Mouse (Mus musculus) layer of hippocampus, adult 18-20 months (tissue): ENCODE measurements around the gene Ccdc86. TPM values are rescaled to one million over a fixed set of nuclear protein-coding genes. Genes with fewer than 3 reads are reported as not detected.

Experiments used
- DNase-seq, 2 experiments: peaks; one replicate each; pipeline ENCODE4 v3.0.0; 2022; ENCODE audit warnings: low spot score in 2 of 2
- long read RNA-seq: library from polyadenylated mRNA; stranded (forward); transcript quantifications from one replicate; pipeline ENCODE4 v2.0.0, GENCODE M21; 2021
- total RNA-seq, 2 experiments: library from RNA; stranded (reverse); gene quantifications; 2 replicates each; pipeline ENCODE4 v1.2.3; 2021

Gene Ccdc86
- total RNA-seq = 1 to 10 TPM; 8.2 to 8.5 TPM
- long read RNA-seq, transcript Ccdc86-201 (4 exons, 3,003 nt) = major isoform, 8 of 9 reads
- long read RNA-seq, partial matches to known transcripts = 1 of 9 reads
- long read RNA-seq, other reads (novel, unspliced or antisense) = 0 of 9 reads

DNA sequence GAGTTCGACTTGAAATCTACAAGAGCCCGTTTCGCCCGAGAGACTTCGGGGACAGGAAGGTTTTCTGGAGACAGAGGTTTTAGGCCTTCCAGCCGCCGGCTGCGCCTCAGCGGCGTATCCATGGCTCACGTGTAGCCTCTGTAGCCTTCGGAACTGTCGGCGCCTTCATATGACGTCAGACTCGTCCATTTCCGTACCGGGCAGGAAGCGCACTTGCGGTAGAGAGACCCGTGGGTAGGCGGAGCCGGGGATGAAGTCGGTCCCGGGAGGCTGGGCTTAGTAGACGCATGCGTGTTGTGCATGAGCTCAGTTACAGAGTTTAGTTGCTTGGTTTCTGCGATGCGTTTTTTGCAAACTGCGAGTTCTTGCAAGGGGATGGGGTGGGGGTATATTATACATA lies at the start of gene Ccdc86:
TSS of gene Ccdc86 (minus strand) at position 155 of the 400 bp plus-strand sequence.
- DNase-seq = peak; percentile 94 to 98

DNA sequence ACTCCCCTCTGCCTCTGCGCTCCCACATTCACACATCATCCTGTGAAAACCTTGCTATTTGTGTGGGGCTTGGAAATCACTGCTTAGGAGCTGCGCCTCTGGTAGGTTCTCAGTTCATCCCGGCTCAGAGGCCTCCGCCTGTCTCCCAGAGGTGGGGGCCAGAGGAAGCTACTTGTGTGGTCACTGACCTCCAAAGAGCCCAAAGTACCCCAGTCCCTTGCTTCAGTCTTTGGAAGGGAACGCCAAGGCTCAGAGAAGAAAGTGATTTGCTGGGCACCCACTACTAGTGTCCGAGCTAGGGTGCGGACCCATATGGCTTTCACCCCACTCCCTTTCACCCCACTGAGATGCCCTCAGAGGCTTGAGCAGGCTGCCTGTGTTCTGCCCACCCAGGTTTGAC lies 44.1 kb upstream of the Ccdc86 start, which contains the start of gene Ms4a15:
TSS of gene Ms4a15 (minus strand) at position 101 of the 400 bp plus-strand sequence.
- no peak for DNase-seq

DNA sequence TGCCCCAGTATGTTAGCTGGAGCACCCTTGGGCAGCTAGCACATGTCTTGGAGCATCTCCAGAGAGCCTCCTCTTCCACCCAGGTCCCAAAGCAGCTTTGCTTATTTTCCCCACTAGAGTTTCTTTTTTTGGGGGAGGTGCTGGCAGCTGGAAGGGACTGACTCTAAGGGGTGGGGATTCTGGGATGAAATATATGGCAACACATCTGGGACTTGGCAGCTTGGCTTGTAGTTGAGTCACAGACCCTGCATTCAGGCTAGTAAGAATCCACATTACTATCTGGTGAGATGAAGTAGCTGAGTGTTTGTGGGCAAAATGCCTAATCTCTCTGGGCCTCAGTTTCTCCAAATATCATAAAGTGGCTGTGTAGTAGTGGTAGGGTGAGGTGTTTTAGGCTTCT lies 42.8 kb upstream of the Ccdc86 start:
- DNase-seq = no peak

DNA sequence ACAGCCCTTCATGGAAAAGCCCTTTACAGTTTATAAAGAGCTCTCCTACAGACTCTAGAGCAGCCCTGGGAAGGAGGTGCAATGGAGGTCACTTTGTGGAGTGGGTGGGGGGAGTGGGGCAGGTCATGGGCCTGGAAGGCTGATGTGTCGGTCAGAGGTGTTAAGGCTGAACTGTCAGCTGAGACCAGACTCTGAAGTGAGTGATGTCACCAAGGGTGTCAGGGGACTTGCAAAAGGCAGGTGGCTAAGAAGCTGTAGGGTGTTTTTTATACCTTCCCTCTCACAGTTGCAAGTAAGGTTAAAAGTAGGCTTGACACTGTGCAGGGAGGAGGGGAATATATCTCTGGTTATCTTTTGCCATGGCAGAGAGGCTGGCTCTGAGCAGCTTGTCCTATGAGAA lies 41.7 kb upstream of the Ccdc86 start:
- no peak for DNase-seq

DNA sequence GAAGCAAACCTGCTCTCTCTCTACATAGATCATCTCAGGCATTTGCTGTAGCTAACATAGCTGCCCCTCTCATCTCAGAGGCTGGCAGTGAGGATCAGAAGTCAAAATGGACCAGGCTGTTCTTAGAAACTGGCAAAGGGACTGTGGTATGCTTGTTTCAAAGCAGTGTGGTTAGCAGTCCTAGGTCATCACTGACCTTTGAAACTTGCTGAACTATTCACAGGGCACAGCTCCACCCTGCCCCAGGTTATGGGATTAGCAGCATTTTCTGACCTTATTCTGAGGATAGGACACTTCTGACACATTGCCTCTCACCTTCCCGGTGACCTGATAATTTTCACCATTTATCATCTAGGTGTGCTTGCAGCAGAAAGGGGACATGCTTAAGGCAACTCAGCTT lies 39.5 kb upstream of the Ccdc86 start:
- no peak for DNase-seq

DNA sequence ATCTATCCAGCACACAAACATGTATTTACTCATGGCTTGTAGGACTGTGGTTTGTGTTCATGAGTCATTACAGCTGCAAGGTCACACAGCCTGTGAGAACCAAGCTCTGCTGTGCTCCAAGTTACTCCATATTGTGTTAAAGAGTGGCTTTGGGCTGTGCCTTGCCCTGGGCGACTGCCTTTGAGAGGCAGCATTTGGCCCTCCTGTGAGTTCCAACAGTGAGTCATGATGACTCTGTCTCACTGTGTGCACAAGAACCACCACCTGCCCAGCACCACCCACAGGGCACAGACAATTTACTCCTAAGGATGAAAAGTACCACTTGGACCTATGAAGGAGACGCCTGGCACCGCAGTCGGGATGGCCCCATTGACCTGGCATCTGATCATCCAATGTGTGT lies 36.8 kb upstream of the Ccdc86 start:
- DNase-seq = no peak

DNA sequence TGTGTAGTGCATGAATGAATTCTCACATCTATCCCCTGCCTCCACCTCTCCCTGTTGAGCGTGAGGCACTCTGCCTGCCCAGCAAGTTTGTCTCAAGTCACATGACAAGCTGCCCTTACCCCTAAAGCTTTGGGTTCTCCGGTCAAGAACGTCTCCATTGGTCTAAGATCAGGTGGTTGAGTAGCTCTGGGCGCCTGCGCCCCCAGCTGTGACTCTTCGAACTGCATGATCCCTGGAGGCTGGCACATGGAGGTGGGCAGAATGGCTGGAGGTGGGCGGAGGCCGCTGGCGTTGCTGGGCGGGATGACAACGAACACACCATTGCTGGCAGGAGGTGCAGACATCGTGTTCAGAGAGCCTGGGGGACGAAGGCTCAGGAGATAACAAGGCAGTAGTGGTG lies 35.5 kb upstream of the Ccdc86 start:
- no peak for DNase-seq

DNA sequence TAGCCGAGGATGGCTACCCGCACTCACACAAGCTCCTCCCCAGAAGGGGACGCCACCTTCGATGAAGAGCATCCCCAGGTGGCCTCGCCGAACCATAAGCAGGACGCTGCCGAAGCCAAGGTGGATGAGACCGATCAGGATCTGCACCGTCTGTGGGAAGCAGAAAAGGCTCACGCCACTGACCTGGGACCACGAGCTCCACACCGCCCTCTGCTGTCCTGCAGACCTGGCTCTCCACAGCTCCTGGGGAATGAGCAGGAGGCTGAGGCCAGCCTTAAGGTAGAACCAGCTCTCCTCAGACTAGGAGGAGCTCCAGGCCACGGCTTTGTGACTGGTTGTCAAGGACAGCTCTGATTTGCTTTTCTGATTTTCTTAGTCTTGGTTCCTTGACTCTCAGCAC lies 34.1 kb upstream of the Ccdc86 start:
- no peak for DNase-seq

DNA sequence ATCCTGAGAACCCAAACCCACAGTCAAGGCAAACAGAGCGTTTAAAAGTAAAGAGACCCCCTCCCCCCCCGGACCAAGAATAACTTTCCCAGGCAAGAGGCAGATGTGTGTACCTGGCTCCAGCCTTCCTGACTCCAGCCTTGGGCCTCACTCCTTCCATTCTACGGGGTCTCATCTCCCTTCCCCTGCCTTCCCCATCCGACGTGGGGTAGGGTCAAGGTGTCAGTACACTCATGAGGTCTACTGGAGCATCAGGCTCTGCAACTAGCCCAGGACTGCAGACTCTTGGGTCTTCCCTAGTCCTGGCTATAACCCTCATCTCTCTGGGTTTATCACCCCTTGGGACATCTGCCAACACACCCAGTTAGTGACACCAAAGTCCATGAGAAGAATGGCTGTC lies 31.1 kb upstream of the Ccdc86 start:
- no peak for DNase-seq

DNA sequence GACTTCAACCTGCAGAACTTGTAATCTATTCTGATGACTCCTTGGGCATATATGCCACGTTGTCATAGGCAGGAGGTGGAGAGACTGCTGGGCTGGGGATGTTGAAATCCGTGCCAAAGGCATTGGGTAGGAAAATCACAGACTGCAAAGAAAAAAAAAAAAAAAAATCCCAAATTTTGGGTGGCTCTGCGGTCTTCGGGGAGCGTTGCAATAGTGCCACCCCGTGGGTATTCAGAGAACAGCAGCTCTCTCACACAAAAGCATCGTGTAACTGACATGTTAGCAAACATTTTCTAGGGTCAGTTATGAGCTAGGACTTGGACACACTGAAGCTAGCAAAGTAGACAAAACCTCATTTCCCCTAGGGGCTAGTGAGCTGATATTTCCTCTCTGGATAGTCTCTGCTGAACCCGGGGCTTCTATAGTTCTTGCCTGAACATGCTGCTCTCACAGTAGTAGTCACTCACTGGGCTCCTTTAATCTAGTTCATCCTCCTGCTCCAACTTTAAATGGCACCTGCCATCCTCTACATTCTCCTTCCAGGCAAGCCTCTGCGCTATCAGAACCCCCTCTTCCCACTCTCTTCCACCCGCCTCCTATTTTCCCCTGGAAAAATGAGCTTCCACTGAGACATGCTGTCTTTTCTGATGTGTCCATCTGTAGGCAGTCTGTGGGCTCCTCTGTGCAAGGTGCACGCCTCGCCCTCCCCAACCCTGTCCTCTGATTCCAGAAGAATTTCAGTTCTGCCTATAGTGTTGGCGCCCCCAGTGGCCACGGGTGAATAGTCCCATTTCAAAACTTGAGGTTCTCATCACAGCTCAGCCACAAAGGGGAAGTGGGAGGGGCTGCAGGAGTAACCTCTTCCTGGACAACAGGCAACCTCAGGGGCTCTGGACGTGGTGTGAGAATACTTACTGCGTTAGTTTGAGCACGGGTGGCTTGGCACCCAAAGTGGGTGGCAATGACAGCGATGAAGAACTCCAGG lies 30.4 kb upstream of the Ccdc86 start:
- DNase-seq = peak; percentile 29 to 77

DNA sequence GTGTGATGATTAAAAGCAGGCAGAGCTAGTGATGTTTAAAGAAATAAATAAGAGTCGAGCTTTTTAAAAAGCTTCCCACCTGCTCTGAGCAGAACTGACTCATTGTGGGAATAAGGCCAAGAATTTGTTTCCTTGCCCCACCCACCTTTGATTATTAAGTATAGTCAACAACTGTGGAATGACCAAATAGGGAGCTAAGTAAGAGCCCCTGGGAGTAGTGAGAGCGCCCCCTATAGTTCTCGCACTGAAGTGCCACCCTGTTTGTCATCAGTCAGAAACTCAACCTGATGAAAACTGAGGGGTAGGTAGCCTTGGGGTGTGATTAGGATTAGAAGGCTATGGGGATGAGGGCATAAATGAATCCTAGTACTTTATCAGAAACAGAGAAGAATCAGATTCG lies 27.3 kb upstream of the Ccdc86 start:
- DNase-seq = no peak

DNA sequence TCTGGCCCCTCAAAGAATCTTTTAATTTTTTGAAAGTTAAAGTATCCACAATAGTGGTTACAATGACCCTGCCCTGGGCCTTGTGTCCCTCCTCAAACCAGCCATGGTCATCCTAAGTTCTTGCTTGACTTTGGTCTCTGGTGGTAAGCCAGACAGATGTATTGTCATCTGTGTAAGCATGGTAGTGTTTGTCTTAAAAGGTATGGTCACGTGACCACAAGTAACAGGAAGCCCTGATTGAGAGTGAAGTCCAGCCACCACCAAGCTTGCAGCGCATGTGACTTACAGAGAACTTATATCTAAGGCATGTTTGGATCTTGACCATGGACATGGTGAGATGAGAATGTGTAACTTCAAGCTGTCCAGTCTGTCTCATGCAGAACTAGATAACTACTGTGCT lies 26.1 kb upstream of the Ccdc86 start:
- DNase-seq = no peak

DNA sequence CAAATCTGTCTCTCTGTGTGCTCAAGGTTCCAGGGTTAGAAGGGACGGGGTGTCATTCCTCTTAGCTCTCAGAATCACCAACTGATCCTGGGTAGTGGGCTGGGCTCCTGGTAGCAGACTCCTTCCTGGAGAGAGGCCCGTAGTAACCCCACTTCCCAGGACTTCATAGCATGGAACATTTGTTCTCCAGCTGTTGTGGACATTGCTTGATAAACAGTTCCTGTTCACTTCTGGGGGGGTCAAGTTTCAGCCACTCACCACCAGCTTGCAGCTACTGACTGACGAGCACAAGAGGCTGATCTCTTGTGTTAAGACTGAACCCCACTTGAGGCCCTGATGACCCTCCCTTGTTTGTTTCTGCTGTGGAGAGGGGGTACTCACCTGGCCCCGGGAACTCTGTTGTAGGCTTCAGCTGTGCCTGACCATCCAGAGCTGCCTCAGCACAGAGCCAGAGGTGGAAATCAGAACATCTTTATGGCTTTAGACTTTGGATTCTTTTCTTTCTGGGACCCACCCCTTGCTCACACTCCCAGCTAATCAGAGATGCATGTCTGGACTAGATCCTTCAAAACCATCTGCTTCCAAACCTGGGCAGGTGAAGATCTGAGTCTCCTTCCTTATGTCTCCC lies 25.3 kb upstream of the Ccdc86 start, which contains the start of gene Ms4a10:
TSS of gene Ms4a10 (minus strand) at position 433 of the 628 bp plus-strand sequence.
- no peak for DNase-seq

DNA sequence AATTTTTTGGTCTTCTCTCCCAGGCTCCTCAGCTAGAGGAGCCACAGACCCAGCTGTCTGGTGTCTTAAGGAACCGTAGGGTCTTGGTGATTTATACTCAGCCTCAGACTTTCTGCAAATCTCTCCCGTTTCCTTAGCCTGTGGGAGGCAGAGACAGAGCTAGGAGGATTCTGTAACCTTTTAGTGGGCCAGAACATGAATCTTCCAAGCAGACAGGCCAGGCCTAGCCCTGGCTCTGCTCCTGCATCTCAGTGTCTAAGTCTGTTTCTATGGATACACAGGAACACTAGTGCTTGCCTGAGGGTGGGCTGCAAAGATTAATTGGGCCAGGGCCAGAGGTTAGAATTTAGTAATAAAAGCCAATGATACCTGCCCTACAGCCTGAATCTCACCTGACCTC lies 24.1 kb upstream of the Ccdc86 start:
- DNase-seq = no peak

DNA sequence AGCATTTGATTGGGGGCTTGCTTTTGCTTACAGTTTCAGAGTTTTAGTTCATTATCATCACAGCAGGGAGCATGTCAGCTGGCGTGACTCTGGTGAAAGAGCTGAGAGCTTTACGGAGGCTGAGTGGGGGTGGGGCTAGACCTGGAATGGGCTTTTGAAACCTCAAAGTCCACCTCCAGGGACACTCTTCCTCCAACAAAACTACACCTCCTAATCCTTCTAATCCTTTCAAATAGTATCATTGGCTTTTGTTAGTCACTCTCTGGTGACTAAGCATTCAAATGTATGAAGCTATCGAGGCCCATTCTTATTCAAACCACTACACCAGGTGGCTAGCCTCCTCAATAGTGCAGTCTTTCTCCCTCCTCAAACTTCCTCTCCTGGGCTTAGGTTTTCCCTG lies 23.6 kb upstream of the Ccdc86 start:
- no peak for DNase-seq

DNA sequence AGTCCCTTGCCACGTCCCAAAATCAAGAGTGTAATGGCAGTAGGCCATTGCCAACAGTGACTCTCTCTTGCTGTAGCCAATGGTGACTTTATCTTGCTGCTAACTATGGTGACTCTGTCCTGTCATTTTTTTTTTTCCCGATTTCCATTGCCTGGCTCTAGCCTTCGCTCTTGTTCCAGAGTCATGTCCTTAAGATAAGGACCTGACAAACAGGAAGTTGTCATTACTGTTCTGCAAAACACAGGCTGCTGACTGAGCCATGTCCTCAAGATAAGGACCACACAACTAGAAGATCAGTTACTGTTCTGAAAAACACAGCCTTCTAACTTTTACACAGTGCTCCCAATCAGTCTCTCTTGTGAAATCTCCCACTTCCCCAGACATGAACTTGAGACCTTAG lies 21.4 kb upstream of the Ccdc86 start:
- DNase-seq = no peak

DNA sequence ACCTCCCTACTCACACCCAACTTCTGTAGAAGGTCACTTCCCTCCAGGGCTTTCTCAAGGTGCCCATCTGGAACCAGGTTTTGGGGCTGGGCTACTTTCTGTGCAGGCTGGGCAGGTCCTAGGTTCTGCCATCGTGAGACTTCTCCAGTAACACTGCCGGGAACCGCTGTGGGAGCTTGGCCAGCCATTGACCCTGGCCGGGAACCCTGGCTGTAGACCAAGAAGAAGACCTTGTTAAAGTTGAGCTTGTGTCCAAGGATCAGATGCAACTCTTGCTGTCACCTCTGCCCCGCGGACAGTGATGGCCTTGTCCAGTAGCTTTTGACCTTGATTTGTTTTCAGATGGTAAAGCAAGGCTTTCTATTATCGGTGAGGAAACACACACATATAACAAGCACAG lies 19.5 kb upstream of the Ccdc86 start:
- DNase-seq = no peak

DNA sequence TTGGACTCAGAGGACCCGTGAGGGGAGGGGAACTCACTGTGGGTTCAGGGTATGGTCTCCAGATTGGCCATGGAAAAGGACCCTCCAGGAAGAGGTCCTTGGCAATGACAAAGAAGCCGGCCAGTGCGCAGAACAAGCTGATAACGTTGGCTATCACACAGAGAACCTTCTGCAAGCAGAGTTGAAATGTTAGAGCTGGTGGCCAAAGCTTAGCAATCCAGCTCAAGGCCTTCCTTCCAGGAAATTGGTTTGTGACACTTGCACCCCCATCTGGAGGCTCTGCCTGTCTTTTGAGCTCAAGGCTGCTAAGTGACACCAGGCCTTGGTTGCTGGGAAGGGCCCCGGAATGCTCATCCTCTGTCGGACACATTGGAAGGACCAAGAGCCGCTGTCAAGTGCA lies 16.7 kb upstream of the Ccdc86 start:
- no peak for DNase-seq

DNA sequence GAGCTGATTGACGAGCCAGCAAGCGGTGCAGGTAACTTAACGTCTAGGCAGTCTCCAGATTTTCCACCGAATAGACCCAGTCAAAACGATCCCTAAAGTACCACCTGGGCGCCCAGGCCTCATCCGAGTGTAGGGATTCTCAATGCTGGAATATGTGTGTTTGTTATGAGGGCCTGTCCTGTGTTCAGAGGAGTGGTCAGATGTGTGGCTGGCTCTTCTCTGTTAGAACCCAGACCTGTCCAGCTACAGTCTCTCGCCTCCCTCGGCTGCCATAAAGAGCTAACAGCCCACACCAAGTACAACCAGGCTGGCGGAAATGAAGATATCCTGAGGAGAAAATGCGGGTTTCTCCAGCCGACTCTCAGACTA lies 10.9 kb upstream of the Ccdc86 start:
- DNase-seq = no peak

DNA sequence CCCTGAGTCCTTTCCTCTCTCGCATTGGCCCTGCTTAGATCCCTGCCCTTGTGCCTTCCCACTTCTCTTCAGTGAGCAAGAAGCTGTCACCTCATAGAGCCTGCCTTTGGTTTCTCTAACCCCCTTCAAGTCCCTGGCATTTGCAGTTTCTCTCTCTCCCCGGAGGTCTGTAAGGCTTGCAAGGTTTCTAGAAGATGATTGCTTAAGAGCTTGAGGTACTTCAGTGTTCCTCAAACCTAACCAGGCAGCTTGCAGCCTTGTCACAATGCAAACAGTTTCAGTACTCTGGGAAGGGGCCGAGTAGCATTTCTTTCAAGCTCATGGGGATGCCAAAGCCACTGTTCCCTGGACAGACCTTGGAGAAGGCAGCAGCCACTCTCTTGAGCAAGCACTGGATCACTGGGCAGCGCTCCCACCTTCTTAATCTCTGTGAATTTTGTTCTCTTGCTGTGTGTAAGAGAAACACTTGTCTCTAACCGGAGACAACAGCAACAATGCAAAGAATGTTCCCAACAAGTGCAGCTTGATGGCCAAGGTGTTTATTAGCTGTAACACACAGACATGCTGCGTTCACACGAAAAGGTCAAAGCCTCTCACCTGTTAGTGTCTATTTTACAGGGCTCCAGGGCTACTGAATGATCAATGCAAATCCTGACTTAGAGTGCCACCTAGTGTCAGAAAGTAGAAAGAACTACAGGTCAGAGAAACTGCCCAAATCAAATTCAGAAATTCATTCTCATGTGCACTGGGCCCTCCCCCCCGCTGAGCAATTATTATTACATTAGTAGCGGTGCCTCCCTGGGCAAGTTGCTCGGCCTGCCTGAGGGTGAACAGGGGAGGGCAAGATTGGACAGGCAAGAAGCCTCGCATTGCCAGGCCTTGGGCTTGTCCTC lies 10.3 kb upstream of the Ccdc86 start:
- DNase-seq = peak in 1 of 2 experiments; percentile 70
